In genomic region chr19:3653508-3653907, GRCm38 (mm10) we compare ENCODE assay signal across 13 mouse cellular contexts. TPM values are rescaled to one million over a fixed set of nuclear protein-coding genes. Genes with fewer than 3 reads are reported as not detected.
DNase-seq lines count a peak whose midpoint lies in the region; ATAC-seq and TF ChIP-seq lines count a peak whose summit lies in the region.
"Had no signal": no experiment of that assay in that cellular context is flagged by ENCODE, and none has a peak within 500 bp of the region (broad histone marks: within the 10 kb centered on the region; RNA-seq: fewer than 3 reads in every experiment).

No protein-coding gene starts in this region.

- no peak for ATAC-seq in heart, embryonic 11.5 days (replicated peaks; ENCODE audit: insufficient number of reproducible peaks, low FRiP score, low TSS enrichment)
- ATAC-seq in kidney, postnatal 0 days (replicated peaks; ENCODE audit: low FRiP score, low read depth): no peak
- no peak for ATAC-seq in embryonic facial prominence, embryonic 15.5 days (ENCODE audit: insufficient number of reproducible peaks, low FRiP score, low TSS enrichment, low read depth)
- no peak for ATAC-seq in cerebellum, adult (ENCODE audit: insufficient number of reproducible peaks, low FRiP score, low TSS enrichment)

- peaks cover 11% of the 10 kb centered on the region for H3K4me1 ChIP-seq in heart, embryonic 11.5 days (ENCODE audit: control insufficient read depth, insufficient read depth, low read length)
- H3K4me1 ChIP-seq in kidney, postnatal 0 days (replicated peaks; ENCODE audit: insufficient read depth, low read length): 0 out of 2 replicates have a peak, but pooled peaks cover under 1% of the 10 kb centered on the region
- peaks cover 26% of the 10 kb centered on the region for H3K4me1 ChIP-seq in embryonic facial prominence, embryonic 15.5 days

- peaks cover 12% of the 10 kb centered on the region for H3K36me3 ChIP-seq in heart, embryonic 11.5 days (ENCODE audit: control insufficient read depth, insufficient read depth, low read length)
- H3K36me3 ChIP-seq in kidney, postnatal 0 days (ENCODE audit: insufficient read depth, low read length): peaks cover 33% of the 10 kb centered on the region
- peaks cover 47% of the 10 kb centered on the region for H3K36me3 ChIP-seq in embryonic facial prominence, embryonic 15.5 days
- H3K36me3 ChIP-seq: G1E had no signal

- H3K9ac ChIP-seq in heart, embryonic 11.5 days (ENCODE audit: low read depth, low read length): no peak overlapping the region
- H3K9ac ChIP-seq in kidney, postnatal 0 days (ENCODE audit: low read depth, low read length): no peak overlapping the region
- no peak overlapping the region for H3K9ac ChIP-seq in embryonic facial prominence, embryonic 15.5 days
- H3K9ac ChIP-seq: liver, embryonic 13.5 days had no signal

- H3K9me3 ChIP-seq in heart, embryonic 11.5 days (replicated peaks; ENCODE audit: control insufficient read depth, low read length): peaks cover 6% of the 10 kb centered on the region; the same call in 1 of the 2 replicates
- 0 out of 2 replicates have a peak, but pooled peaks cover 3% of the 10 kb centered on the region for H3K9me3 ChIP-seq in kidney, postnatal 0 days (replicated peaks; ENCODE audit: low read length)
- no peaks in the 10 kb centered on the region for H3K9me3 ChIP-seq in embryonic facial prominence, embryonic 15.5 days (replicated peaks)
- H3K9me3 ChIP-seq: G1E; liver, embryonic 13.5 days had no signal

- no peak for TF ChIP-seq CTCF in kidney, postnatal 0 days (IDR thresholded peaks at IDR 0.05; ENCODE audit: low read depth)

- peak overlapping the region; percentile 57 for H3K27ac ChIP-seq in heart, embryonic 11.5 days (ENCODE audit: low read depth, low read length)
- peak overlapping the region; percentile 52; the same call in 1 of the 2 replicates for H3K27ac ChIP-seq in kidney, postnatal 0 days
- peak overlapping the region; percentile 55 for H3K27ac ChIP-seq in embryonic facial prominence, embryonic 15.5 days (replicated peaks)
- H3K27ac ChIP-seq: liver, embryonic 13.5 days; midbrain, embryonic 10.5 days had no signal

- no peak overlapping the region for H3K4me2 ChIP-seq in heart, embryonic 11.5 days
- no peak overlapping the region for H3K4me2 ChIP-seq in kidney, postnatal 0 days (ENCODE audit: low read length)
- H3K4me2 ChIP-seq in embryonic facial prominence, embryonic 15.5 days (replicated peaks): no peak overlapping the region
- H3K4me2 ChIP-seq: liver, embryonic 13.5 days had no signal

- H3K4me3 ChIP-seq in heart, embryonic 11.5 days (ENCODE audit: low read depth, low read length): no peak overlapping the region
- H3K4me3 ChIP-seq in kidney, postnatal 0 days (replicated peaks; ENCODE audit: low read depth, low read length): no peak overlapping the region
- H3K4me3 ChIP-seq in embryonic facial prominence, embryonic 15.5 days (replicated peaks): no peak overlapping the region
- H3K4me3 ChIP-seq: liver, embryonic 13.5 days; midbrain, embryonic 10.5 days had no signal

- H3K27me3 ChIP-seq in heart, embryonic 11.5 days (ENCODE audit: control insufficient read depth, insufficient read depth, low read length): no peaks in the 10 kb centered on the region
- no peaks in the 10 kb centered on the region for H3K27me3 ChIP-seq in kidney, postnatal 0 days (ENCODE audit: insufficient read depth, low read length)
- H3K27me3 ChIP-seq in embryonic facial prominence, embryonic 15.5 days: no peaks in the 10 kb centered on the region
- H3K27me3 ChIP-seq: liver, embryonic 13.5 days had no signal

- 79% methylated on average over 4 of the region's 4 CpGs for WGBS in heart, embryonic 11.5 days (ENCODE audit: insufficient replicate concordance)
- 73% methylated on average over 4 of the region's 4 CpGs for WGBS in kidney, postnatal 0 days
- whole genome bisulfite sequencing in embryonic facial prominence, embryonic 15.5 days: 63% methylated on average over 4 of the region's 4 CpGs

- no peak for DNase-seq in heart, adult 18-20 months
- no peak for DNase-seq in kidney, postnatal 0 days (ENCODE audit: low spot score)
- no peak for DNase-seq in kidney, adult 18-20 months
- peak; percentile 14 for DNase-seq in lung, postnatal 36 days
- DNase-seq in lung, postnatal 25 days (ENCODE audit: low spot score): no peak
- DNase-seq: cerebellum, adult 9-11 months; liver, embryonic 13.5 days; right cerebral cortex, postnatal 25 days had no signal

RNA-seq across cellular contexts. Expression of gene Lrp5, which starts 32.9 kb away (rescaled TPM):
- polyA plus RNA-seq in heart, embryonic 11.5 days (2014; fragmentation: Nextera tagmentation; extraction: Ambion mirVana): 4.6 and 5.3 TPM in 2 replicates
- total RNA-seq in heart, adult 18-20 months (2021): 10 to 100 TPM; 46.5 to 49.3 TPM
- polyA plus RNA-seq in kidney, postnatal 0 days (2015; fragmentation: Nextera tagmentation; extraction: Ambion mirVana): 3.3 and 3.5 TPM in 2 replicates
- 7.7 and 8.6 TPM in 2 replicates for polyA plus RNA-seq in embryonic facial prominence, embryonic 15.5 days (2015; fragmentation: Nextera tagmentation; extraction: Ambion mirVana)

RNA-seq across cellular contexts. Expression of gene 1810055G02Rik, which starts 54.6 kb away (rescaled TPM):
- 30.3 and 33.6 TPM in 2 replicates for polyA plus RNA-seq in heart, embryonic 11.5 days (2014; fragmentation: Nextera tagmentation; extraction: Ambion mirVana)
- 1 to 10 TPM; 5.5 to 8.3 TPM for total RNA-seq in heart, adult 18-20 months (2021)
- polyA plus RNA-seq in kidney, postnatal 0 days (2015; fragmentation: Nextera tagmentation; extraction: Ambion mirVana): 27.3 and 29.1 TPM in 2 replicates
- polyA plus RNA-seq in embryonic facial prominence, embryonic 15.5 days (2015; fragmentation: Nextera tagmentation; extraction: Ambion mirVana): 54.4 and 55.9 TPM in 2 replicates
